Mouse (Mus musculus): ENCODE measurements around the gene Psme2b. TPM values are rescaled to one million over a fixed set of nuclear protein-coding genes. Genes with fewer than 3 reads are reported as not detected.

Gene Psme2b
- polyA plus RNA-seq, 1 experiment from 2014 or later, result 1.7 TPM

Other genes starting within 250 kb of the Psme2b start
- 553 and 718 TPM in 2 replicates for gene Rack1, start 145.9 kb downstream of the Psme2b start, polyA plus RNA-seq (2014; fragmentation: Nextera tagmentation; extraction: Ambion mirVana)
- 3.2 and 4.0 TPM in 2 replicates for gene Trim41, start 128.8 kb downstream of the Psme2b start, polyA plus RNA-seq (2014; fragmentation: Nextera tagmentation; extraction: Ambion mirVana)
- 0.61 and 1.3 TPM in 2 replicates for gene Trim7, start 120.0 kb downstream of the Psme2b start, polyA plus RNA-seq (2014; fragmentation: Nextera tagmentation; extraction: Ambion mirVana)
- 3.5 and 3.6 TPM in 2 replicates for gene Gm12184, start 119.5 kb downstream of the Psme2b start, polyA plus RNA-seq (2014; fragmentation: Nextera tagmentation; extraction: Ambion mirVana)
- 1.9 and 2.2 TPM in 2 replicates for gene Irgm1, start 74.5 kb downstream of the Psme2b start, polyA plus RNA-seq (2014; fragmentation: Nextera tagmentation; extraction: Ambion mirVana)
- gene Gm5431, start 44.0 kb downstream of the Psme2b start, polyA plus RNA-seq (2014; fragmentation: Nextera tagmentation; extraction: Ambion mirVana), result 0.13 and 0.17 TPM in 2 replicates
- gene Olfr56, start 32.7 kb upstream of the Psme2b start, polyA plus RNA-seq (2014; fragmentation: Nextera tagmentation; extraction: Ambion mirVana), result not detected in 2 replicates
- gene 9930111J21Rik1, start 33.2 kb upstream of the Psme2b start, polyA plus RNA-seq (2014; fragmentation: Nextera tagmentation; extraction: Ambion mirVana), result 0.15 and 0.28 TPM in 2 replicates
- not detected in 2 replicates for gene Gm12185, start 46.0 kb upstream of the Psme2b start, polyA plus RNA-seq (2014; fragmentation: Nextera tagmentation; extraction: Ambion mirVana)
- gene Tgtp1, start 48.0 kb upstream of the Psme2b start, polyA plus RNA-seq (2014; fragmentation: Nextera tagmentation; extraction: Ambion mirVana), result not detected in 2 replicates
- 0.24 and 0.37 TPM in 2 replicates for gene 9930111J21Rik2, start 105.1 kb upstream of the Psme2b start, polyA plus RNA-seq (2014; fragmentation: Nextera tagmentation; extraction: Ambion mirVana)
- gene Tgtp2, start 118.0 kb upstream of the Psme2b start, polyA plus RNA-seq (2014; fragmentation: Nextera tagmentation; extraction: Ambion mirVana), result 0.06 TPM in 1 of 2 replicates, not detected in the other
- 0.58 and 0.70 TPM in 2 replicates for gene Ifi47, start 130.4 kb upstream of the Psme2b start, polyA plus RNA-seq (2014; fragmentation: Nextera tagmentation; extraction: Ambion mirVana)
- gene Olfr1396, start 168.7 kb upstream of the Psme2b start, polyA plus RNA-seq (2014; fragmentation: Nextera tagmentation; extraction: Ambion mirVana), result not detected in 2 replicates
- not detected in 2 replicates for gene Olfr1395, start 196.1 kb upstream of the Psme2b start, polyA plus RNA-seq (2014; fragmentation: Nextera tagmentation; extraction: Ambion mirVana)
- not detected in 2 replicates for gene Olfr1394, start 208.2 kb upstream of the Psme2b start, polyA plus RNA-seq (2014; fragmentation: Nextera tagmentation; extraction: Ambion mirVana)
- gene Btnl9, start 241.0 kb upstream of the Psme2b start, polyA plus RNA-seq (2014; fragmentation: Nextera tagmentation; extraction: Ambion mirVana), result 0.37 TPM in 1 of 2 replicates, not detected in the other